Mouse (Mus musculus) forebrain, embryonic 16.5 days (tissue): ENCODE results near the gene Ankrd44. TPM values are rescaled to one million over a fixed set of nuclear protein-coding genes. Genes with fewer than 3 reads are reported as not detected.

Experiments
- ATAC-seq: fragments of 200-750 bp; cut with Nextera tagmentation; 2 replicates; pipeline ENCODE4 v1.8.0; 2017; ENCODE audit warnings: mild to moderate bottlenecking, moderate library complexity
- H3K27ac ChIP-seq: fragments of 300-500 bp; sonication (generic); 2 replicates; pipeline ENCODE4 v1.5.1; 2014; ENCODE audit warnings: low read length, control low read depth
- H3K27me3 ChIP-seq: fragments of 300-500 bp; sonication (generic); replicated peaks from 2 replicates; pipeline ENCODE4 v1.6.1; 2014; ENCODE audit warnings: low read length; ENCODE audit not compliant: control insufficient read depth, insufficient read depth
- H3K36me3 ChIP-seq: fragments of 300-500 bp; sonication (generic); 2 replicates; pipeline ENCODE4 v1.6.1; 2014; ENCODE audit not compliant: control insufficient read depth, insufficient read depth
- H3K4me1 ChIP-seq: fragments of 300-500 bp; sonication (generic); replicated peaks from 2 replicates; pipeline ENCODE4 v1.6.1; 2014; ENCODE audit warnings: low read length; ENCODE audit not compliant: control insufficient read depth, insufficient read depth
- H3K4me2 ChIP-seq: fragments of 300-500 bp; sonication (generic); 2 replicates; pipeline ENCODE4 v1.6.1; 2014; ENCODE audit warnings: mild to moderate bottlenecking, low read length, control low read depth
- H3K4me3 ChIP-seq: fragments of 300-500 bp; sonication (generic); replicated peaks from 2 replicates; pipeline ENCODE4 v1.5.1; 2014; ENCODE audit warnings: mild to moderate bottlenecking, low read length, control low read depth
- H3K9ac ChIP-seq: fragments of 300-500 bp; sonication (generic); replicated peaks from 2 replicates; pipeline ENCODE4 v1.6.1; 2014; ENCODE audit warnings: low read depth, low read length, control low read depth
- H3K9me3 ChIP-seq: fragments of 300-500 bp; sonication (generic); 2 replicates; pipeline ENCODE4 v1.6.1; 2016; ENCODE audit warnings: low read length; ENCODE audit not compliant: control insufficient read depth
- WGBS: fragments of 180-500 bp; shearing (Covaris S2); extraction: QIAGEN DNeasy Blood & Tissue Kit; methylation state at CpG from one replicate; pipeline ENCODE4 v1.1.7; 2014; 5-methylcytosine and 5-hydroxymethylcytosine counted together
- polyA plus RNA-seq: library from polyadenylated mRNA; unstranded; fragments of >200 nt; fragmentation: Nextera tagmentation; extraction: Ambion mirVana; gene quantifications from 2 replicates; pipeline ENCODE4 v1.2.1, GENCODE M21; 2015

Gene Ankrd44
- polyA plus RNA-seq, 1 experiment from 2014 or later: 28.2 TPM

- H3K4me2 ChIP-seq: no peak overlapping the region
- ATAC-seq: peak; percentile 68
- no peaks in the 10 kb centered on the region for H3K36me3 ChIP-seq
- no peaks in the 10 kb centered on the region for H3K9me3 ChIP-seq
- H3K27me3 ChIP-seq: no peaks in the 10 kb centered on the region
- 0% methylated on average over 1 of the region's 1 CpGs for WGBS
- no peaks in the 10 kb centered on the region; the same call in 1 of the 2 replicates for H3K4me1 ChIP-seq
- no peak overlapping the region for H3K4me3 ChIP-seq
- H3K27ac ChIP-seq: no peak overlapping the region
- no peak overlapping the region for H3K9ac ChIP-seq
Measured at GRCm38 (mm10) chr1:54832765-54833164, 93.4 kb downstream of the Ankrd44 start.

GRCm38 (mm10) chr1:54830223-54830622 lies 96.0 kb downstream of the Ankrd44 start:
- Histone ChIP-seq H3K27me3 (no peaks in the 10 kb centered on the region), H3K4me2 (no peak overlapping the region), H3K27ac (no peak overlapping the region), H3K9ac (no peak overlapping the region), H3K9me3 (no peaks in the 10 kb centered on the region), H3K36me3 (no peaks in the 10 kb centered on the region), H3K4me3 (no peak overlapping the region), H3K4me1 (no peaks in the 10 kb centered on the region)
- WGBS: 65% methylated on average over 6 of the region's 6 CpGs
- no peak for ATAC-seq

DNA sequence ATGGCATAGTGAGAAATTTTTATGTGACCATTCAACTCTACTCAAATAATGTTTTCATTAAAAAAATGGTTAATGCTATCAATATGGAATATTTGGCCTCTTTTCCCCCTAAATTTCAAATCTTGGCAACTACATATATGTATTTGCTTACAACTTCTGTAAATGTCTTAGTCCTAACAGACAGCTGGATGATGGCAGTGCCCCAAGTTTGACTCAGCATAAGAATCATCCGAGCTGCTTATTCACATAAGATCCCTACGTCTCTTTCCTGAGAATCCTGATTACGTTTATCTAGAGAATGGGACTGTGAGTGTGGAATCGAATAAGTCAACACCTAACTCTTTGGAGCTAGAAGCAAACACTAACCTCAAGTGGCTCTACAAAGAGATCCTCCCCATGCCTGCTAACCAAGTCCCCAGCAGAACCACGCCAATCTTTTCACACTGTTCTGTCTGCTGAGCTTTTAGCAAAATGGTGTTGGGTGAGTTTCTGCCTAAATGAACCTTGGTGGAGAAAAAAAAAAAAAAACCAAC lies 96.4 kb downstream of the Ankrd44 start:
- H3K36me3 ChIP-seq: no peaks in the 10 kb centered on the region
- ATAC-seq: no peak
- no peak overlapping the region for H3K4me3 ChIP-seq
- H3K9me3 ChIP-seq: no peaks in the 10 kb centered on the region
- H3K9ac ChIP-seq: no peak overlapping the region
- no peaks in the 10 kb centered on the region for H3K27me3 ChIP-seq
- H3K4me1 ChIP-seq: no peaks in the 10 kb centered on the region
- no peak overlapping the region for H3K27ac ChIP-seq
- no peak overlapping the region for H3K4me2 ChIP-seq
- WGBS: 87% methylated on average over 5 of the region's 5 CpGs

- ATAC-seq: no peak
- no peak overlapping the region for H3K27ac ChIP-seq
- no peak overlapping the region for H3K4me3 ChIP-seq
- H3K27me3 ChIP-seq: no peaks in the 10 kb centered on the region
- no peaks in the 10 kb centered on the region for H3K4me1 ChIP-seq
- WGBS: 84% methylated on average over 8 of the region's 8 CpGs
- no peaks in the 10 kb centered on the region for H3K36me3 ChIP-seq
- H3K9me3 ChIP-seq: no peaks in the 10 kb centered on the region
- H3K4me2 ChIP-seq: no peak overlapping the region
- H3K9ac ChIP-seq: no peak overlapping the region
Measured at GRCm38 (mm10) chr1:54827827-54828226, 98.4 kb downstream of the Ankrd44 start.

GRCm38 (mm10) chr1:54827351-54827750 lies 98.8 kb downstream of the Ankrd44 start:
- no peak for ATAC-seq
- 83% methylated on average over 3 of the region's 3 CpGs for WGBS
- no peaks in the 10 kb centered on the region for H3K9me3 ChIP-seq
- H3K36me3 ChIP-seq: no peaks in the 10 kb centered on the region
- H3K4me2 ChIP-seq: no peak overlapping the region
- H3K27ac ChIP-seq: no peak overlapping the region
- H3K27me3 ChIP-seq: no peaks in the 10 kb centered on the region
- H3K4me3 ChIP-seq: no peak overlapping the region
- no peaks in the 10 kb centered on the region for H3K4me1 ChIP-seq
- H3K9ac ChIP-seq: no peak overlapping the region

- WGBS: 49% methylated on average over 4 of the region's 4 CpGs
- Histone ChIP-seq H3K9me3 (no peaks in the 10 kb centered on the region), H3K27me3 (no peaks in the 10 kb centered on the region), H3K36me3 (no peaks in the 10 kb centered on the region), H3K4me3 (no peak overlapping the region), H3K4me1 (no peaks in the 10 kb centered on the region), H3K27ac (no peak overlapping the region), H3K4me2 (no peak overlapping the region), H3K9ac (no peak overlapping the region)
- ATAC-seq: no peak
Measured at GRCm38 (mm10) chr1:54826426-54826986, 99.7 kb downstream of the Ankrd44 start.

DNA sequence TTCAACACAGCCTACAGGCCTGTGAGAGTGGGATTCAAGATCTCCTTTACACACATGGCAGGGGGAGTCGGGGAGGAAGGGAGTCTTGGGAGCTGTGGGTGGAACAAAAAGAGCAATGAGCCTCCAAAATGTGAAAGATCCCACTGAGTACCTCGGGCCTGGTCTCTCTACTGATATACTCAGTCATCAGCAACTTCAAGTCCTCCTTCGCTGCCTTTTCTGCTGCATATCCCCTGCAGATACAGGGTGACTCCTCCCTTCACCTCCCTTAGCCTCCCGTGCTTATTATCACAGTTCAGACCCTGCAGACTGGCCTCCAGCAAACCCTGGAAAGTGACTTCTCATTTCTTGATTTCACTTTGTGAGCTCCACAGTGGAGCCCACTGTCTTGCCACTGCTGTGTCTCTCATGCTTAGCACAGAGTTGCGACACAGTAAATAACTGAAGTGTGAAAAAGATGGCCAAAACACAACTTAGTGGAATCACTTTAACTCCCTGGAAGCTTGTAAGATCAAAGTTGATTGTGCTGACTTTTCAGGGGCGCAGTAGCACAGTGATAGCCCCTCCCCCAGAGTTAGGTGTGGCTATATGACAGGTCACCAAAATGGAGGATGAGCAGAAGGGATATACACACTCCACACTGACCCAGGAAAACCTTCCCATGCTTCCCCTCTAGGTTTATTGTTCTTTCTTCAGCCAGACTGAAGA lies 100.3 kb downstream of the Ankrd44 start:
- Histone ChIP-seq H3K9ac (no peak overlapping the region), H3K27me3 (no peaks in the 10 kb centered on the region), H3K4me3 (no peak overlapping the region), H3K4me1 (no peaks in the 10 kb centered on the region), H3K36me3 (no peaks in the 10 kb centered on the region), H3K4me2 (no peak overlapping the region), H3K9me3 (no peaks in the 10 kb centered on the region), H3K27ac (no peak overlapping the region)
- ATAC-seq: no peak
- WGBS: 83% methylated on average over 6 of the region's 6 CpGs

DNA sequence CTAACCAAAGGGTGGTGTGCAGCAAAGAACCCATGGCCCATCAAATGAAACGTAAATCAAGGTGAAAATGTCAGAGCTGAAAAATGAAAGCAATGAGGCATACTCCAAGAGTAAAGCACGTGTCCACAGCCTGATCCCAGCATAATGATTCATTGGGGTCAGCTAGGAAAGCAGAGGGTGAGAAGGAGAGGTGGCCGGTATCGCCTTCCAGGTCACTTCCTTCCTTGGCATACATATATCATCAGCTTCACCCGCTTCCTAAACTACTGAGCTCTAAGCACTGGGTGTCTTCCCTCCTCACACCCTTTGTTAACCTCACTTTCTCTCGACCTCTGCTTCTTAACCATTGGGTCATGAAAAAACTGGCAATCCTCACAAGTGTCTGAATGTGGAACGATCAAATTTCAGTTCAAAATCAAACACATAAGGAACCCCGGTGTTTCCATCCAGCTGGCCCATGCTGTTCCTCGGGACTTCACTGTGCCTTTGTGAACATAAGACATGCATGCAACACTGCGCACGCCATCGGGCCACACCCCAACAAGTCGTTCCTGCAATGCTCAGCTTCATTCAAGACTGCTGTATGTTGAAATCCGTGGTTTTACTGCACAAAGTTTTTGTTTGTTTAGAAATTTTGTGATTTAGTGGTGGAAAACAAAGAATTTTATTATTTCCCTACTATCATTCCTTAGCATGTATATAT lies 101.9 kb downstream of the Ankrd44 start:
- Histone ChIP-seq H3K9ac (no peak overlapping the region), H3K4me2 (no peak overlapping the region), H3K9me3 (no peaks in the 10 kb centered on the region), H3K27me3 (no peaks in the 10 kb centered on the region), H3K27ac (no peak overlapping the region), H3K4me1 (no peaks in the 10 kb centered on the region), H3K4me3 (no peak overlapping the region), H3K36me3 (no peaks in the 10 kb centered on the region)
- ATAC-seq: no peak
- 86% methylated on average over 14 of the region's 14 CpGs for WGBS

DNA sequence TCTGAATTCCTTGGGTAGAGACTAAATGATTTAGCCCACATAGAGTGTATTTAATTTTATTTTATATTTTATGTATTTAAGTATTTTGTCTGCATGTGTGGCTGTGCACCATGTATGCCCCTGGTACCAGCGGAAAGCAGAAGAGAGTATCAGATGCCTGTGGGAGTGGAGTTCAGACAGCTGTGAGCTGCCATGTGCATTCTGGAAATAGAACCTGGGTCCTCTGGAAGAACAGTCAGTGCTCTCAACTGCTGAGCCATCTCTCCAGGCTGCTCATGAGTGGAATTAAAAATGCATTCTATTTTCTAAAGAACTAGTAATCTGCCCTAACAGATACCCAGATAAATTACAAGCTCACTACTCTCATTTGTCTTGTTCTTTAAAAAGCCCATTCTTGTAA lies 104.4 kb downstream of the Ankrd44 start:
- no peaks in the 10 kb centered on the region for H3K4me1 ChIP-seq
- H3K4me3 ChIP-seq: no peak overlapping the region
- ATAC-seq: no peak
- no peak overlapping the region for H3K27ac ChIP-seq
- no peaks in the 10 kb centered on the region for H3K36me3 ChIP-seq
- no peak overlapping the region for H3K9ac ChIP-seq
- no peaks in the 10 kb centered on the region for H3K27me3 ChIP-seq
- no peaks in the 10 kb centered on the region for H3K9me3 ChIP-seq
- 97% methylated on average over 1 of the region's 1 CpGs for WGBS
- no peak overlapping the region for H3K4me2 ChIP-seq
